Mouse (Mus musculus): Measurements from ENCODE around the gene Chrna9. TPM values are rescaled to one million over a fixed set of nuclear protein-coding genes. Genes with fewer than 3 reads are reported as not detected.
"Not testable (repeated sequence)": the region's sequence is repeated elsewhere in the genome, so short reads cannot be mapped to it uniquely, and the experiment has no call there.

The Chrna9 gene
- total RNA-seq, 1 experiment from 2014 or later = not detected

GRCm38 (mm10) chr5:65955343-65956143 is 20.8 kb downstream of the Chrna9 start:
- peak; percentile 69 for ATAC-seq (replicated peaks; ENCODE audit: low read depth, poor library complexity, severe bottlenecking)

GRCm38 (mm10) chr5:65956144-65957008 is 21.7 kb downstream of the Chrna9 start:
- no peak for ATAC-seq (replicated peaks; ENCODE audit: low read depth, poor library complexity, severe bottlenecking)

- ATAC-seq (replicated peaks; ENCODE audit: low read depth, poor library complexity, severe bottlenecking) = no peak
Measured at GRCm38 (mm10) chr5:65958597-65958996, 23.9 kb downstream of the Chrna9 start.

GRCm38 (mm10) chr5:65959893-65960596 is 25.3 kb downstream of the Chrna9 start:
- ATAC-seq (replicated peaks; ENCODE audit: low read depth, poor library complexity, severe bottlenecking) = peak; percentile 75

- no peak for ATAC-seq (replicated peaks; ENCODE audit: low read depth, poor library complexity, severe bottlenecking)
Measured at GRCm38 (mm10) chr5:65960597-65960950, 25.9 kb downstream of the Chrna9 start.

- ATAC-seq (replicated peaks; ENCODE audit: low read depth, poor library complexity, severe bottlenecking) = no peak
Measured at GRCm38 (mm10) chr5:65963291-65963690, 28.6 kb downstream of the Chrna9 start.

GRCm38 (mm10) chr5:65965771-65966279 is 31.1 kb downstream of the Chrna9 start:
- ATAC-seq (replicated peaks; ENCODE audit: low read depth, poor library complexity, severe bottlenecking) = no peak

GRCm38 (mm10) chr5:65967091-65967490 is 32.4 kb downstream of the Chrna9 start:
- no peak for ATAC-seq (replicated peaks; ENCODE audit: low read depth, poor library complexity, severe bottlenecking)

GRCm38 (mm10) chr5:65968004-65968403 is 33.3 kb downstream of the Chrna9 start:
- no peak for ATAC-seq (replicated peaks; ENCODE audit: low read depth, poor library complexity, severe bottlenecking)

GRCm38 (mm10) chr5:65973189-65973588 is 38.5 kb downstream of the Chrna9 start:
- no peak for ATAC-seq (replicated peaks; ENCODE audit: low read depth, poor library complexity, severe bottlenecking)

- ATAC-seq (replicated peaks; ENCODE audit: low read depth, poor library complexity, severe bottlenecking) = no peak
Measured at GRCm38 (mm10) chr5:65975731-65976130, 41.0 kb downstream of the Chrna9 start.

- ATAC-seq (replicated peaks; ENCODE audit: low read depth, poor library complexity, severe bottlenecking) = no peak
Measured at GRCm38 (mm10) chr5:65986426-65986825, 51.7 kb downstream of the Chrna9 start.

GRCm38 (mm10) chr5:65987004-65987403 is 52.3 kb downstream of the Chrna9 start:
- ATAC-seq (replicated peaks; ENCODE audit: low read depth, poor library complexity, severe bottlenecking) = not testable (repeated sequence)

- peak; percentile 70 for ATAC-seq (replicated peaks; ENCODE audit: low read depth, poor library complexity, severe bottlenecking)
Measured at GRCm38 (mm10) chr5:65991191-65991590, 56.5 kb downstream of the Chrna9 start.

- no peak for ATAC-seq (replicated peaks; ENCODE audit: low read depth, poor library complexity, severe bottlenecking)
Measured at GRCm38 (mm10) chr5:65994643-65995042, 59.9 kb downstream of the Chrna9 start.

- no peak for ATAC-seq (replicated peaks; ENCODE audit: low read depth, poor library complexity, severe bottlenecking)
Measured at GRCm38 (mm10) chr5:65997813-65998212, 63.1 kb downstream of the Chrna9 start.

GRCm38 (mm10) chr5:65999106-65999505 is 64.4 kb downstream of the Chrna9 start:
- ATAC-seq (replicated peaks; ENCODE audit: low read depth, poor library complexity, severe bottlenecking) = no peak

- no peak for ATAC-seq (replicated peaks; ENCODE audit: low read depth, poor library complexity, severe bottlenecking)
Measured at GRCm38 (mm10) chr5:66000074-66000473, 65.4 kb downstream of the Chrna9 start.

GRCm38 (mm10) chr5:66000567-66001125 is 65.9 kb downstream of the Chrna9 start:
- peak; percentile 45 for ATAC-seq (replicated peaks; ENCODE audit: low read depth, poor library complexity, severe bottlenecking)

- ATAC-seq (replicated peaks; ENCODE audit: low read depth, poor library complexity, severe bottlenecking) = no peak
Measured at GRCm38 (mm10) chr5:66001232-66001631, 66.5 kb downstream of the Chrna9 start.
